Mouse (Mus musculus) heart, embryonic 13.5 days (tissue): ENCODE results near the gene Snd1. TPM values are rescaled to one million over a fixed set of nuclear protein-coding genes. Genes with fewer than 3 reads are reported as not detected.

Experiments used
- ATAC-seq: fragments of 200-750 bp; cut with Nextera tagmentation; 2 replicates; pipeline ENCODE4 v1.8.0; 2017; ENCODE audit warnings: moderate TSS enrichment; ENCODE audit not compliant: insufficient number of reproducible peaks, low FRiP score, low TSS enrichment; ENCODE audit errors: extremely low read depth
- H3K27ac ChIP-seq: fragments of 300-500 bp; sonication (generic); replicated peaks from 2 replicates; pipeline ENCODE4 v1.5.1; 2015; ENCODE audit warnings: moderate library complexity, mild to moderate bottlenecking, inconsistent platforms
- H3K27me3 ChIP-seq: fragments of 300-500 bp; sonication (generic); replicated peaks from 2 replicates; pipeline ENCODE4 v1.6.1; 2015; ENCODE audit warnings: mild to moderate bottlenecking, inconsistent platforms
- H3K36me3 ChIP-seq: fragments of 300-500 bp; sonication (generic); 2 replicates; pipeline ENCODE4 v1.6.1; 2015; ENCODE audit warnings: mild to moderate bottlenecking, inconsistent platforms
- H3K4me1 ChIP-seq: fragments of 300-500 bp; sonication (generic); 2 replicates; pipeline ENCODE4 v1.6.1; 2015; ENCODE audit warnings: inconsistent platforms
- H3K4me2 ChIP-seq: fragments of 300-500 bp; sonication (generic); 2 replicates; pipeline ENCODE4 v1.6.1; 2015; ENCODE audit warnings: inconsistent platforms, mild to moderate bottlenecking, moderate library complexity
- H3K4me3 ChIP-seq: fragments of 300-500 bp; sonication (generic); 2 replicates; pipeline ENCODE4 v1.5.1; 2015; ENCODE audit warnings: moderate library complexity, mild to moderate bottlenecking, inconsistent platforms
- H3K9ac ChIP-seq: fragments of 300-500 bp; sonication (generic); 2 replicates; pipeline ENCODE4 v1.6.1; 2015; ENCODE audit warnings: inconsistent platforms, mild to moderate bottlenecking, moderate library complexity
- H3K9me3 ChIP-seq: fragments of 300-500 bp; sonication (generic); 2 replicates; pipeline ENCODE4 v1.6.1; 2016; ENCODE audit warnings: inconsistent platforms
- WGBS: fragments of 180-500 bp; shearing (Covaris S2); methylation state at CpG from one replicate; pipeline ENCODE4 v1.1.7; 2015; ENCODE audit warnings: mixed read lengths; 5-methylcytosine and 5-hydroxymethylcytosine counted together
- polyA plus RNA-seq: library from polyadenylated mRNA; unstranded; fragments of >200 nt; fragmentation: Nextera tagmentation; extraction: Ambion mirVana; gene quantifications from 2 replicates; pipeline ENCODE4 v1.2.1, GENCODE M21; 2015

The Snd1 gene
- polyA plus RNA-seq, 1 experiment from 2014 or later: 78.5 TPM

DNA sequence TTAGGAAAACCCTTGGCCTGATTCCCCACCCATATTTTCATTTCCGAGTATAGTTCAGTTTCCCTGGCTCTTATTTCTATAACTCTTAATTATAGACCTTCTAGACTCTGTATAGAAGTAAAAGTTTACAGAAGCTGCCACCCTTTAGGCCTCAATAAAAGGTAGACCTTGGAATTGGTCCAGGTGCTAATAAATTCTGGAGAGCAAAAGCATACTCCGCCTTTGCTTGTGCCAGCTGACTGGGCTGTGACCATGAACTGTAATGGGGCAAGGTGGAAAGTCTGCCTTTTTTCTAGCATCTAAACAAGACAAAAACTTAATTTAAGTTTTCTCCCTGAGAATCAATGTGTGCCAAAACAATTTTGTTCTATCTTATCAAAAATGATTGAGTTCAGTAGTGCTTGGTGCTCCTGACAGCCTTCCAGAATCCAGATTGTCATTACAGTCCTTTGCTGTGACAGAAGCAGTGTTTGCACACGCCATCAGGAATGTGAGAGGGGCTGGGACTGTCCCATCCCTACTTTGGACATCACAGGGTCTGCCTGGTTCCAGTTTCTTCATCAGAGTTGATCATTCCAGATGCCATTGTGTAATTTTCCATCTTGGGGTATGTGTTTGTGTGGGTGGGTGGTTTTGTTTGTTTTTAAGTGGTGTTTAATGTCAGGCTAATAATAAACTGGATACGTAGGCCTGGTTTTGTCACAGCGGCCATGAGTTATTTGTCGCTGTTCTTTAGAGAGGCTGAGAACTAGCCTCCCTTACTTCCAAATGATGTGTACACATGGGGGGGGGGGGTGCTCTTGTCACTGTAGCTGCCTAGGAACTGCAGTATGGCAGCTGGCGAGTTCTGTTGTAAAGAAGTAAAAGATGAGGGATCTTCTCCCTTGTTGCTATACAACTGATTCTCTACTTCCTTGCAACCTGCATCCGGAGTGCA is 206.8 kb downstream of the Snd1 start:
- Histone ChIP-seq H3K27ac (no peak overlapping the region), H3K4me2 (no peak overlapping the region), H3K4me3 (no peak overlapping the region), H3K36me3 (no peaks in the 10 kb centered on the region), H3K27me3 (no peaks in the 10 kb centered on the region), H3K9me3 (no peaks in the 10 kb centered on the region), H3K4me1 (peaks cover 56% of the 10 kb centered on the region), H3K9ac (no peak overlapping the region)
- WGBS: 70% methylated on average over 8 of the region's 8 CpGs
- no peak for ATAC-seq

DNA sequence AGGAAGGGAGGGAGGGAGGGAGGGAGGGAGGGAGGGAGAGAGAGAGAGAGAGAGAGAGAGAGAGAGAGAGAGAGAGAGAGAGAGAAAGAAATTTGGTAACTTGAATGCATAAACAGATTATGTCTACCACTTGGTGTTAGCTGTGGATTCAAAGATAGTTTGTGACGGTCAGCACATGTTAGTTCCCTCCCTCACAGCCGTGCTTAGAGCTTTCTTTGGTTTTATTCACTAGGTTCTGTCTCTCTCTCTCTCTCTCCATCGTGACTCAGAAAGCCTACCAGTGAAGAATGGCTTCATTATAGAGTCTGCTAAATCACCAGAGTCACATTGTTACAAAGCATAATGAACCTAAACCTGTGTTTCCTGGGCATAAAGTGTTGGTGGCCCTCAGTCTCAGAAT is 210.1 kb downstream of the Snd1 start:
- no peaks in the 10 kb centered on the region for H3K9me3 ChIP-seq
- no peak overlapping the region for H3K27ac ChIP-seq
- no peak overlapping the region for H3K4me2 ChIP-seq
- H3K4me3 ChIP-seq: no peak overlapping the region
- H3K9ac ChIP-seq: no peak overlapping the region
- no peak for ATAC-seq
- H3K27me3 ChIP-seq: no peaks in the 10 kb centered on the region
- no peaks in the 10 kb centered on the region for H3K36me3 ChIP-seq
- H3K4me1 ChIP-seq: peaks cover 46% of the 10 kb centered on the region
- 69% methylated on average over 3 of the region's 3 CpGs for WGBS

DNA sequence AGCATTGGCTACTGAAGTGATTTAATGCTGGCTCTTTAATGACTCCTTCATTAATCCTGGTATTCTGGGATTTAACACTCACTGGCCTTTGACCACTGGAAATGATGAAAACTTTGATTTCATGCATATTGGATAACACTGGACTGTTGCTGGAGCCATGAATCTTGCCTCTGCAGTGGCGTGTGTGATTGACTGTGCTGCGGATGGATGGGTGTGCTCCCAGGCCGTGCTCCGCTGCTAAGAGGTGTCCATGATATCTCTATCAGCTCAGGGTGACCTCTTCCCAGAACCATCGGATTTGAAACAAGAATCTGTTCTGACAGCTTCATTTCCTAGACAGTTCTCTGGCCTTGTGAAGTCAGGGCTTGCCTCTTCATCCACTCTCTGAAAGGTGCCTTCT is 210.8 kb downstream of the Snd1 start:
- no peak overlapping the region for H3K9ac ChIP-seq
- H3K36me3 ChIP-seq: no peaks in the 10 kb centered on the region
- 41% methylated on average over 5 of the region's 5 CpGs for WGBS
- H3K4me2 ChIP-seq: no peak overlapping the region
- no peak for ATAC-seq
- no peak overlapping the region; the same call in 1 of the 2 replicates for H3K27ac ChIP-seq
- H3K4me1 ChIP-seq: peaks cover 40% of the 10 kb centered on the region
- no peaks in the 10 kb centered on the region for H3K9me3 ChIP-seq
- H3K4me3 ChIP-seq: no peak overlapping the region
- H3K27me3 ChIP-seq: no peaks in the 10 kb centered on the region

DNA sequence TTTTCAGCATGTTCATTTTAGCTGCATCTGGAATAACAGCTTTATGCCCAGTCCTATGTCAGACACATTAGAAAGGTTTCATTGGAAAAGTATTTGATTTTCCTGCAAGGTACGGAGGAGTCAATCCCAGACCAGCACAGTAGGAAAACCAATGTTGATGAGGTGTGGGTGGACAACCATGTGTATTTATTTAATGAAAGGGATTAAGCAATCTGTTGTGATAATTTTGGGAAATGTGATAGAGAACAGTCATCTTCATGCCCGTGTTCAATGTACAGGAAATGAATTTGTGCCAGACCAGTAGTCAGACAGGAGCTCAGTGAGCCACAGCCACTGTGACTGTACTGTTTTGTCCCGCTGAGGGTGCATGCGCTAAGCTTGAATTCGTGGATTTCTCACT is 212.8 kb downstream of the Snd1 start:
- H3K4me2 ChIP-seq: no peak overlapping the region
- no peak overlapping the region for H3K4me3 ChIP-seq
- WGBS: 80% methylated on average over 5 of the region's 5 CpGs
- ATAC-seq: no peak
- no peaks in the 10 kb centered on the region for H3K27me3 ChIP-seq
- no peaks in the 10 kb centered on the region for H3K36me3 ChIP-seq
- H3K9ac ChIP-seq: no peak overlapping the region
- no peak overlapping the region for H3K27ac ChIP-seq
- H3K9me3 ChIP-seq: no peaks in the 10 kb centered on the region
- H3K4me1 ChIP-seq: peaks cover 20% of the 10 kb centered on the region

DNA sequence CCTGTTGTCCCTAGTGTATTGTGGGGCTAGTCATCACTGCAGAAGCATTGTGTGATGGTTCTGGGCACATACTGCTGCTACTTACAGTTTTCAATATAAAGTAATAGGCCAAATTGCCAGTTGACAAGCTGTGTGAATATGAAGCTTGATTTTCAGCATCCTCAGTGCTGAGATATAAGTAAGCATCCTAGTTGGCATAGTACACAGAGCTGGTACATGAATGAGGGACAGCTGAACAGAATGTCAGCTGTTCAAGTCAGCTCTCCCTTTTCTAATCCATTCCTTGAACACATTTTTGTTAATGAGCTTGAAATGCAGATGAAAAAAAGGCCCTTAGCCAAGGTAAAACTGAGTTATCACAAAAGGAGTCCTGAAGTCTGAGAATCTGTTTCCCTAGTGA is 217.7 kb downstream of the Snd1 start:
- no peak for ATAC-seq
- H3K27me3 ChIP-seq: no peaks in the 10 kb centered on the region
- H3K36me3 ChIP-seq: no peaks in the 10 kb centered on the region
- no peak overlapping the region for H3K27ac ChIP-seq
- no peak overlapping the region for H3K4me2 ChIP-seq
- H3K9me3 ChIP-seq: no peaks in the 10 kb centered on the region
- H3K4me1 ChIP-seq: no peaks in the 10 kb centered on the region
- no peak overlapping the region for H3K9ac ChIP-seq
- no peak overlapping the region for H3K4me3 ChIP-seq

DNA sequence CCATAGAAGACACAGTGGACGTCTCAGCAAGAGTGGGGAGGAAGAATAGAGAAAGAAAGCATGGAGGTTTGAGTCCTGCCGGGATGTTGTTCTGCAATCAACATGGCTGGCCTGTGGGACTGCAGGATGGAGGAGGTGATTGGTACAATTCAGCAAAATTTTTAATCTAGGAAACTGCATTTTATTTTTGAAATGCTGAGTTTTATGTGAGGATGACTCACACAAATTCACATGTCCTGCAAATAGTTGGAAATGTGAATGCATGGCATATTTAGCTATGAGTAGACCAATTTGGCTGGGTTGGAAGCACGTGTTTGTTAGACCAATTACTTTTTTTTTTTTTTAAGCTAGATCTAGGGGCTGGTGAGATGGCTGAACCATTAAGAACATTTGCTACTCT is 222.3 kb downstream of the Snd1 start:
- 83% methylated on average over 3 of the region's 3 CpGs for WGBS
- peaks cover 6% of the 10 kb centered on the region; the same call in 1 of the 2 replicates for H3K4me1 ChIP-seq
- no peak for ATAC-seq

DNA sequence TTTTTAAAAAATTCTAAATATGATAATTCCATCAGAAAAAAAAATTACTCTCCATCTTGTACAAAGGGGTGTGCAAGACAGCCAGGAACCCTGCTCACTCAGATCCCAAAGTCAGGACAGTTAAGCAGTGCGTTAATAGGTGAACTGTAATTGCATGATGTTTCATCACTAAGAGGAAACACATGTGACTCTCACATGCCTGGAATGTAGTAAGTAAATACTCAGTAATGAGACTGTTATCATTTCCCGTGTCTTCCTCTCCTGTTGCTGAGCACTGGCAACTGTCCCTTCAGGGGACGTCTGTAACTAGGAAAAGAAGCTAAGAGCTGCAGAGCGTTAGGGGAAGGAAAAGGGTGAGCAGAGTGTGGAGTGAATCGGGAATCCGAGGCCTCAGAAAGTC is 229.7 kb downstream of the Snd1 start:
- Histone ChIP-seq H3K9me3 (no peaks in the 10 kb centered on the region), H3K4me2 (no peak overlapping the region), H3K27me3 (no peaks in the 10 kb centered on the region), H3K9ac (0 out of 2 replicates have a peak overlapping the region, but pooled peaks have one; percentile 53), H3K27ac (peak overlapping the region; percentile 6; the same call in 1 of the 2 replicates), H3K36me3 (peaks cover 20% of the 10 kb centered on the region), H3K4me1 (peaks cover 45% of the 10 kb centered on the region), H3K4me3 (no peak overlapping the region)
- 23% methylated on average over 6 of the region's 6 CpGs for WGBS
- no peak for ATAC-seq

More for the DNA sequence above, 222.3 kb downstream of the Snd1 start:
- no peaks in the 10 kb centered on the region for H3K9me3 ChIP-seq
- no peak overlapping the region for H3K9ac ChIP-seq
- H3K27me3 ChIP-seq: no peaks in the 10 kb centered on the region
- H3K36me3 ChIP-seq: 0 out of 2 replicates have a peak, but pooled peaks cover 5% of the 10 kb centered on the region
- no peak overlapping the region for H3K4me3 ChIP-seq
- H3K27ac ChIP-seq: no peak overlapping the region
- no peak overlapping the region for H3K4me2 ChIP-seq

DNA sequence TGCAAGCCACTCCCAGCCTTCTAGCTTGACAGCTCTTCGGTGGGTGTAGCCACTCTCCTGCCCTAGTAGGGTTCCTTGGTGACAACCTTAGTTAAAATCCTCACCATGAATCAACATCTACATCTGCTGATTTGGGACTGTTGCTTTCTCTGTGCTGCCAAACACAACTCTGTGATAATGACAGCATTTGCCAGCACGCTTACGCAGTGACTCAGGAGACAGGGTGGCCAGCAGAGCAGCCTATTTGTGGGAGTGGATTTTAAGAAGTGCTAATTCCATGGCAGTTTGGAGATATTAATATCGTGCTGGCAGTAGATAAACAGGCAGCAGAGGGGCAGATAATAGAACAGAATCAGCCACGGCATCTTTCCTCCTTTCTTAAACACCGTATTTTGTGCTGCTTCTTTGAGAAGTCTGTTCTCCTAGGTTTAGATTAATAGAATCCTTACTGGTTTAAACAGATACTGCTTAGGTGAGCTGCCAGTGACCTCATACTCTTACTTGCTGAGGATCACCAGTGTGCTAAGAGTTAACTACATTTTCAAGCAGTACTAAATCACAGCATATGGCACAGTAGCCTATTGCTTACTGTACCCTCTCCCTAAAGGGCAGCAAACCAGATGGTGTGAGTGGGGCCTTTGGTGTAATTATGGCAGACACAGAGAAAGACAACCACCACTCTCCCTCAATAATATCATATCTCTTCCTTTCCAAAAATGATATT is 230.6 kb downstream of the Snd1 start:
- peaks cover 19% of the 10 kb centered on the region for H3K36me3 ChIP-seq
- H3K4me2 ChIP-seq: peak overlapping the region; percentile 12
- H3K4me1 ChIP-seq: peaks cover 53% of the 10 kb centered on the region
- peak overlapping the region; percentile 6; the same call in 1 of the 2 replicates for H3K27ac ChIP-seq
- no peak overlapping the region for H3K9ac ChIP-seq
- no peaks in the 10 kb centered on the region for H3K9me3 ChIP-seq
- H3K4me3 ChIP-seq: no peak overlapping the region
- WGBS: 28% methylated on average over 6 of the region's 6 CpGs
- H3K27me3 ChIP-seq: no peaks in the 10 kb centered on the region
- no peak for ATAC-seq

DNA sequence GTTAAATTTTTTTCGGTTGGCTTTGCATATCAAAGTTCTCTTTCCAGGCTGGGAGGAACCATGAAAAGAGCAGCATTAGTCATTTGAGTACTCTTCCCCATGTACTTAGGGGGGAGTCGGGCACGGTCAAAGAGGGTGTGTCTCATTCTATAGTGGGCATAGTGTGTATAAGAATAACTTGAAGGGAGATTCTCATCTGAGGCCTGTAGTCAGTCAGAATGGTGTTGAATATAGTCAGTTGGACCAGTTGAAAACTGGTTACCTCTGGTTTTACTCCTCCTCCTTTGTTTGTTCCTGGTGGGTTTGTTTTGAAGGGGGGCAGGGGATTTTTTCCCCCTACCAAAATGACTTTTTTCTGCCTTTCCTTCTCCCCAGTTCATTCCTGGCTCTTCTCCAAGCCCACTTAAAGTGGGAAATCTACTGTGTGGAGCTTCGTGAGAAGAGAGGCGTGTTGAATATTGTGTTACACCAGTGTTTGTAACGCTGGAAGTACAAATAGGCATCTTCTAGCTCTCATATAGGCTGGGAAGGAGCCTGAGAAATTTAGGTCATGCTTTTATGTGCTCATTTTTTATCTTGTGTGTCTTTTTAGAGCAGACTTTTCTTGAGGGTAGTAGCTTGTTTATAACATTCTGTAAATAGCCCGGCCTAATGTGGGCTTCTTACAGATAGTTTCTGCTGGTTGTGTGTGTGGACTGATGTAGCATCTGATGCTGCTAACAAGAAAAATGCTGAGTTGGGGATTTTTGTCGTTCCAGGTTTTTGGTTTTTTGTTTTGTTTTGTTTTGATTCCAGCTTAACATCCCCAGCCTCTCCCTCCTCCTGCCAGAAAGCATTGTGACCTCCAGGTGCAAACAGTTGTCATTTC is 231.4 kb downstream of the Snd1 start:
- Histone ChIP-seq H3K4me1 (peaks cover 53% of the 10 kb centered on the region), H3K4me2 (no peak overlapping the region), H3K27ac (peak overlapping the region; percentile 21; the same call in 1 of the 2 replicates), H3K36me3 (peaks cover 15% of the 10 kb centered on the region), H3K9me3 (no peaks in the 10 kb centered on the region), H3K9ac (no peak overlapping the region), H3K4me3 (no peak overlapping the region), H3K27me3 (no peaks in the 10 kb centered on the region)
- 59% methylated on average over 8 of the region's 8 CpGs for WGBS
- ATAC-seq: no peak

DNA sequence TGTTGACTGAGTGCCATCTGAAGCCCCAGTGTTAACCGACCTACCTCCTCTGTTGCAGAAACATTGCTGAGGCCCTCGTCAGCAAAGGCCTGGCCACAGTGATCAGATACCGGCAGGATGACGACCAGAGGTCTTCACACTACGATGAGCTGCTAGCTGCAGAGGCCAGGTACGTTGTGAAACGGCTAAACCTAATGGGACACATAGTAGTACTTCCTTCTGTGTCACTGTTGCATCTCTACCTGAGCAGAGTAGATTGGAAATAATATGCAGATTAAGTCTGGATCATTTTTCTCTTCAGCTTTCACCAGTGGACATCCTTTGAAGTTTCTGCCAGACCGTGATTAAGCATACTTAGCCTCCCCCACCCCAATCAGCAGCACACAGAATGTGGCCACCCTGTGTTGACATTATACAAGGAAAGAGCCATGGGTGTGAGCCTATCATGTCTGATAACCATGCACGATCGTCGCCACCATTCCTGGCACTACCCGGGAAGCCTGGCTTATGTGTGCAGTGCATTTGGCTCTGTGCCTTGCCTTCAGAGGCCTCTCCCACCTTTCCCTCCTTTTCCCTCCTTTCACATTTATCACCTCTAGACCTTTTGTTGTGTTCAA is 232.1 kb downstream of the Snd1 start:
- ATAC-seq: no peak
- H3K9ac ChIP-seq: no peak overlapping the region

More for the DNA sequence above, 232.1 kb downstream of the Snd1 start:
- Histone ChIP-seq H3K4me3 (no peak overlapping the region), H3K27me3 (no peaks in the 10 kb centered on the region), H3K4me1 (peaks cover 48% of the 10 kb centered on the region), H3K27ac (peak overlapping the region; percentile 21), H3K4me2 (no peak overlapping the region), H3K36me3 (peaks cover 15% of the 10 kb centered on the region), H3K9me3 (no peaks in the 10 kb centered on the region)
- 34% methylated on average over 12 of the region's 12 CpGs for WGBS
